Mouse (Mus musculus) intestine, postnatal 0 days (tissue): ENCODE data around the gene Tpm3. TPM values are rescaled to one million over a fixed set of nuclear protein-coding genes. Genes with fewer than 3 reads are reported as not detected.

Experiments
- ATAC-seq: fragments of 200-750 bp; cut with Nextera tagmentation; 2 replicates; pipeline ENCODE4 v1.8.0; 2017; ENCODE audit warnings: mild to moderate bottlenecking, moderate TSS enrichment, moderate library complexity
- H3K27ac ChIP-seq: fragments of 300-500 bp; sonication (generic); 2 replicates; pipeline ENCODE4 v1.5.1; 2014; ENCODE audit warnings: mild to moderate bottlenecking, low read depth, low read length, moderate library complexity
- H3K27me3 ChIP-seq: fragments of 300-500 bp; sonication (generic); replicated peaks from 2 replicates; pipeline ENCODE4 v1.6.1; 2014; ENCODE audit warnings: low read length, mixed read lengths; ENCODE audit not compliant: control insufficient read depth, insufficient read depth
- H3K36me3 ChIP-seq: fragments of 300-500 bp; sonication (generic); 2 replicates; pipeline ENCODE4 v1.6.1; 2014; ENCODE audit warnings: mild to moderate bottlenecking, moderate library complexity; ENCODE audit not compliant: control insufficient read depth, insufficient read depth
- H3K4me1 ChIP-seq: fragments of 300-500 bp; sonication (generic); replicated peaks from 2 replicates; pipeline ENCODE4 v1.6.1; 2014; ENCODE audit warnings: antibody characterized with exemption, low read length, mixed read lengths; ENCODE audit not compliant: control insufficient read depth, insufficient read depth
- H3K4me2 ChIP-seq: fragments of 300-500 bp; sonication (generic); replicated peaks from 2 replicates; pipeline ENCODE4 v1.6.1; 2014; ENCODE audit warnings: low read depth, mild to moderate bottlenecking, moderate library complexity
- H3K4me3 ChIP-seq: fragments of 300-500 bp; sonication (generic); 2 replicates; pipeline ENCODE4 v1.5.1; 2014; ENCODE audit warnings: low read depth, low read length
- H3K9ac ChIP-seq: fragments of 300-500 bp; sonication (generic); 2 replicates; pipeline ENCODE4 v1.6.1; 2014; ENCODE audit warnings: mild to moderate bottlenecking, low read depth, low read length
- H3K9me3 ChIP-seq: fragments of 300-500 bp; sonication (generic); 2 replicates; pipeline ENCODE4 v1.6.1; 2016; ENCODE audit warnings: mixed run types; ENCODE audit not compliant: control insufficient read depth
- CTCF ChIP-seq: sonication (generic); IDR thresholded peaks from 2 replicates; pipeline ENCODE4 v1.5.1; 2016; ENCODE audit warnings: low read depth, mild to moderate bottlenecking, control low read depth, antibody characterized with exemption, moderate library complexity
- WGBS: fragments of 180-500 bp; shearing (Covaris S2); extraction: QIAGEN DNeasy Blood & Tissue Kit; methylation state at CpG from one replicate; pipeline ENCODE4 v1.1.7; 2014; 5-methylcytosine and 5-hydroxymethylcytosine counted together
- polyA plus RNA-seq: library from polyadenylated mRNA; unstranded; fragments of >200 nt; fragmentation: Nextera tagmentation; extraction: Ambion mirVana; gene quantifications from 2 replicates; pipeline ENCODE4 v1.2.1, GENCODE M21; 2015

The Tpm3 gene
- polyA plus RNA-seq, 1 experiment from 2014 or later = 311 TPM

DNA sequence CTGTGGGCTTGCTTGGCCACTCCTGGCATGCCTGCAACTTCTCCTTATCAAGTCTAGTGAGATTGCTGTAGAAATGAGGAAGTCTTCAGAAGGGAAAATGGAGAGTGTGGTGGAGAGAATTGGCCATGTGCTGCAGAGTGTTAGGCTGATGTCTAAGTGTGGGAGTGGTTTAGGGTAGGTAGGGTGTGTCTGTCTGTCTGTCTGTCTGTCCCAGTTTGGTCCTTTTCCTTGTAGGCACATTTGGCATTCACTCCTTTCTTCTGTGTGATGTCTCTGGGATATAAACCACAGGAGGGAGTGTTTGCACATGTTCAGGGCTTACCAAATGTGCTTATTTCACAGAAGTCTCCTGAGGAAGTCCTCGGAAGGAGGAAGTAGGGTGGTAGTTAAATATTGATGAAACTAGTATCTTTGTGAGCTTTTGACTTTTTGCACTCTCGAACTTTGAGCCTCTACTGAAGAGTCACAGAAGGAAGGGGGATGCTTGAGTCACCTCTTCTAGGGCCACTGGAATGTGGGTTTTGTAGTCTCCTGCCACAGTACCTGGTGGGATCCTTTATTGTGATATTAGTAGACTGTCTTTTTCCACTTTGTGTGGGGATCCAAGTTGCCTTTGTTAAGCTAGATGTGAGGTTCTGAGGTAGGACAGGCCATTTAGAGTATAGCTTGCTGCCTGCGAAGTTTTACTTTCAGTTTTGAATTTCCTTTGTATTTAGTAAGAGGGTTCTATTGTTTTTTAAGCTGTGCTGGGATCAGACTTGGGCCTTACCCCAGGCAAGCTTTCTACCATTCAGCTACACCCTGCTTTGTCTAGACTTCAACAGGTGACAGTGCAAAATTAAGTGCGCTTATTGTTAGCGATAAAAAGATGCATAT, 9.2 kb downstream of the Tpm3 start:
- TF ChIP-seq CTCF = peak; percentile 57
- no peaks in the 10 kb centered on the region for H3K9me3 ChIP-seq
- peak overlapping the region; percentile 94 for H3K4me3 ChIP-seq
- peak overlapping the region; percentile 72 for H3K4me2 ChIP-seq
- H3K36me3 ChIP-seq = peaks cover 10% of the 10 kb centered on the region; the same call in 1 of the 2 replicates
- peak; percentile 69 for ATAC-seq
- peak overlapping the region; percentile 28; the same call in 1 of the 2 replicates for H3K9ac ChIP-seq
- H3K27ac ChIP-seq = peak overlapping the region; percentile 80
- H3K27me3 ChIP-seq = no peaks in the 10 kb centered on the region
- peaks cover 17% of the 10 kb centered on the region; the same call in 1 of the 2 replicates for H3K4me1 ChIP-seq
- 28% methylated on average over 5 of the region's 5 CpGs for WGBS

DNA sequence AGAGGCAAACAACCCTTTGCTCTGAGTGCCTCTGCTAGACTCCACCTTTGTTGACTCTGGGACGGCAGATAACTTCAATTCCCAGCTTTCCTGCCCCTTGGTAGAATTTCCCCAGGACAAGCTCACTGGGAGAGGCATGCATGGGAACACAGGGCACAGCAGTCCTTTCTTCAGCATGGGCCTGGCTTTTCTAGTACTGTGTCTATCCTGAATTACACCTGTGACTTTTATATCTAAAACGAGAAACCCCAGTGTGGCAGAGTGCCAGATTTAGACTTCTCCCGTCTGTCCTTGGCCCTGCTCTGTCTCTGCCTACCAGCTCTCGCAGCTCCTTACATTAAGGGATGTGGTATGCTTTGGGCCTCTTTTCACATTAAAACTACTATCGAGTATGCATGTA, 10.6 kb downstream of the Tpm3 start:
- TF ChIP-seq CTCF = no peak

DNA sequence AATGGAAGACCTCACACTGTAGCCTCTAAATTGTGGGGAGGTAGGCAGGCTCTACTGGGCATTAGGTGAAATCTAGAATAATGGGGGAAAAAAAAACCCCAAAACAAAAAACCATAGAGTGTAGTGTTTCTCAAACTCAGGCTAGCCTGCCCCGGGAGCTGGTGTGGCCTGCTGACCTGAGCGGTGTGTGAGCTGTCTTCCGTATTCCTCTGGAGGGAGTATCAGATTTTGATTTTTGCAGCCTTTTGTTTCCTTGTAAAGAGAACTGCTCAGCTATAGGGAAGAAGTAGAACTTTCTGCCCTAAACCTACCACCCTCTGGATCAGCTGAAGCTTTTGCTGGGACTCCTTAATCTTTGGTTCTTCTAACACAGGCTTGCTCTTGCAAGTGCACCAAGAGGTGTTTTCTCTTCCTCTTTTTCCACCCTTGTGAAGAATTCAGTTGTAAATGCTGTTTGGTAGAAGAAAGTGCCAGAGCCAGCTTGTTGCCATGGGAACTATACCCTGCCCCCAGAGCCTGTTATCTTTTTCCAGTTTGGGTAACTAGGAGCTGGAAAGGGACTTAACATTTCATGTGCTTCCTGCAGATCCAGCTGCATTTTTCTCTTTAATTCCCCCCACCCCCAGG, 11.4 kb downstream of the Tpm3 start:
- 18% methylated on average over 3 of the region's 3 CpGs for WGBS
- peak overlapping the region; percentile 72 for H3K4me2 ChIP-seq
- ATAC-seq = no peak
- no peak overlapping the region for H3K4me3 ChIP-seq
- peak overlapping the region; percentile 80 for H3K27ac ChIP-seq
- no peaks in the 10 kb centered on the region for H3K9me3 ChIP-seq
- peak overlapping the region; percentile 12; the same call in 1 of the 2 replicates for H3K9ac ChIP-seq
- H3K27me3 ChIP-seq = no peaks in the 10 kb centered on the region
- peaks cover 16% of the 10 kb centered on the region; the same call in 1 of the 2 replicates for H3K4me1 ChIP-seq
- peaks cover 32% of the 10 kb centered on the region for H3K36me3 ChIP-seq
- TF ChIP-seq CTCF = 0 out of 2 replicates have a peak, but pooled peaks have one; percentile 12

More for the DNA sequence above, 10.6 kb downstream of the Tpm3 start:
- Histone ChIP-seq H3K4me1 (peaks cover 17% of the 10 kb centered on the region; the same call in 1 of the 2 replicates), H3K9me3 (no peaks in the 10 kb centered on the region), H3K9ac (peak overlapping the region; percentile 18; the same call in 1 of the 2 replicates), H3K27ac (peak overlapping the region; percentile 80), H3K4me2 (peak overlapping the region; percentile 72), H3K27me3 (no peaks in the 10 kb centered on the region), H3K36me3 (peaks cover 24% of the 10 kb centered on the region), H3K4me3 (peak overlapping the region; percentile 21)
- no peak for ATAC-seq
- 10% methylated on average over 5 of the region's 5 CpGs for WGBS

DNA sequence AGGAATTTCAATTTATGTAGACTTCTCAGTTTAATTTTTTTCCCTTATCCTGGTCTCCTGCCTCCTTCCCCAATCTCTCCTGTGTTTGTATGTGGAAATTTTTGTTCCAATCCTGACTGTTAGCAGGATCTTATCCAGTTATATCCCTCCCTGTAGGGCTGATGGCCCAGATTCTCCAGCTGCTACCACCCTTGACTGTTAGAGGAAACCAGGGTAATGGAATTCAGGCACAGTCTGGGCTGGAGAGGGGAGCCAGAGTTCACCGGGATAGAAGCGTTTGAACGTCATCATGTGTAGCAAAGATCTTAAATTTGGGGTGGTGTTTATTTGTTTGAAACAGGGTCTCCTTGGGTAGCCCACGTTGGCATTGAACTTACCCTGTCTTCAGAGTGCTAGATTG, 12.3 kb downstream of the Tpm3 start:
- no peaks in the 10 kb centered on the region for H3K9me3 ChIP-seq
- TF ChIP-seq CTCF = no peak
- no peak overlapping the region for H3K4me2 ChIP-seq
- no peak for ATAC-seq
- H3K27me3 ChIP-seq = no peaks in the 10 kb centered on the region
- H3K27ac ChIP-seq = no peak overlapping the region
- H3K4me3 ChIP-seq = no peak overlapping the region
- peaks cover 42% of the 10 kb centered on the region for H3K36me3 ChIP-seq
- no peak overlapping the region for H3K9ac ChIP-seq
- peaks cover 13% of the 10 kb centered on the region; the same call in 1 of the 2 replicates for H3K4me1 ChIP-seq
- WGBS = 40% methylated on average over 4 of the region's 4 CpGs

GRCm38 (mm10) chr3:90085281-90085680, 12.8 kb downstream of the Tpm3 start:
- no peak for ATAC-seq
- no peak for TF ChIP-seq CTCF
- H3K27me3 ChIP-seq = no peaks in the 10 kb centered on the region
- peaks cover 47% of the 10 kb centered on the region for H3K36me3 ChIP-seq
- no peak overlapping the region for H3K9ac ChIP-seq
- H3K4me1 ChIP-seq = peaks cover 13% of the 10 kb centered on the region; the same call in 1 of the 2 replicates
- no peak overlapping the region for H3K4me2 ChIP-seq
- no peak overlapping the region for H3K4me3 ChIP-seq
- H3K9me3 ChIP-seq = no peaks in the 10 kb centered on the region
- 59% methylated on average over 6 of the region's 6 CpGs for WGBS
- H3K27ac ChIP-seq = no peak overlapping the region

GRCm38 (mm10) chr3:90086068-90086467, 13.6 kb downstream of the Tpm3 start:
- peaks cover 55% of the 10 kb centered on the region for H3K36me3 ChIP-seq
- no peaks in the 10 kb centered on the region for H3K27me3 ChIP-seq
- no peak overlapping the region for H3K4me3 ChIP-seq
- H3K9ac ChIP-seq = no peak overlapping the region
- ATAC-seq = no peak
- H3K27ac ChIP-seq = no peak overlapping the region; the same call in 1 of the 2 replicates
- H3K4me1 ChIP-seq = peaks cover 13% of the 10 kb centered on the region; the same call in 1 of the 2 replicates
- no peak overlapping the region for H3K4me2 ChIP-seq
- H3K9me3 ChIP-seq = no peaks in the 10 kb centered on the region
- 62% methylated on average over 5 of the region's 5 CpGs for WGBS
- no peak for TF ChIP-seq CTCF
